Mouse (Mus musculus): ENCODE measurements at regions not wholly inside any gene's neighbourhood (a gene's known extent, or its start where the extent isn't known, plus 50 kb on each side); places are given as distances from the start of the nearest gene placed in this dataset.
"Not testable (repeated sequence)": the region's sequence is repeated elsewhere in the genome, so short reads cannot be mapped to it uniquely, and the experiment has no call there.

DNA sequence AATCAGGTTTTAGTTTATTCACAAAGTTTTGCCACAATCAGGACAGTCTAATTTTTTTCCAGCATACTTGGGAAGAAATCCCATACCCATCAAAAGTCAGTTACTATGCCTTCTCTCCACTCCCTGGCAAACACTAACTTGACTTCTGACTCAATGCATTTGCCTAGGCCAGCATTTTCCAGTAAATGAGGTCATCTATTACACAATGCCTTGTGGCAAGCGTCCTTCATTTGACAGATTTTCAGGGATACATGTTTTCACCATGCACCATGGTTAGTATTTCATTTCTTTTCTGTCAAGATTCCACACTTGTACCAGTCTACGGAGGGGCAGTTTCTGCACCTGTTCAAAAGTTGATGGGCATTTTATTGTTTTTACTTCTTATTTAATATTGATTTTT is 88.4 kb upstream of the Slc2a12 start:
- DNase-seq; H3K36me3 ChIP-seq (ENCODE audit: control insufficient read depth, insufficient read depth, low read length); H3K27ac ChIP-seq (ENCODE audit: insufficient read depth, low read depth, low read length); H3K27me3 ChIP-seq (replicated peaks; ENCODE audit: control insufficient read depth, insufficient read depth, low read length); H3K4me1 ChIP-seq (ENCODE audit: control insufficient read depth, insufficient read depth, low read length); H3K4me3 ChIP-seq (ENCODE audit: insufficient read depth, low read depth, low read length): not testable (repeated sequence)
- 82% methylated on average over 2 of the region's 2 CpGs for WGBS

DNA sequence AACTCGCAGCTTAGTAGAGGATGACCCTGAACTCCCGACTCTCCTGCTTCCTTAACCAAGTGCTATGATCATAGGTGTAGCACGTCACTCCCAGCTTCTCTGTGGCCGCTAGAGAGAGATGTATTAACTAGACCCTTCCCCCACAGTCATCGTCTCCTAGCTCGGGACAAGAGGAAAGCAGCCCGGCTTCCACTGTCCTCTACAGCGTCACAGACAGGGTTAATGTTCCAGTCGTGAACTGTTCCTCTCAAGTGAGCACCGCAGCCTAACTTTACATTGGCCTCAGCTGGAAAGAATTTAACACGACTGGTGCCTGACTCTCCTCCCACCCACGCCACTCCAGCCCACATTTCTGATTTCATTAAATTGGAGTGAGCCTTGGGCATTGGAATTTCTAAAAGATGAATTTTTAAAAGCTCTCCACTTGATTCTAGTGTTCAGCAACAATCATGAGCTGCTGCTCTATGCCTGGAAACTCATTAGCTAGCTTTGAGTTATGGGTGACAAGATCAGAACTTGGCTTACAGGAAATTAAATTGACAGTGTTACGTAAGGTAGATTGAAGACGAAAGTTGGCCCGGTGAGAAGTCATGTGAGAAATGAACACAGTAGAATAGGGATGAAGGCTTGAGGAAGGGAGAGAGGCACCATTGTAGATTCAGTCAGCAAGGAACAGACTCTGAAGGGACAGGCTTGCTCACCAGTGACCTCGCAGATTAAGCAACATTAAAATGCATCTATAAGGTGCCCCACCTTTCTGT is 75.4 kb upstream of the Slc2a12 start:
- DNase-seq = peak; percentile 60
- 25% methylated on average over 16 of the region's 16 CpGs for WGBS
- not testable (repeated sequence) for H3K36me3 ChIP-seq (ENCODE audit: control insufficient read depth, insufficient read depth, low read length); H3K4me3 ChIP-seq (ENCODE audit: insufficient read depth, low read depth, low read length); H3K4me1 ChIP-seq (ENCODE audit: control insufficient read depth, insufficient read depth, low read length); H3K27me3 ChIP-seq (replicated peaks; ENCODE audit: control insufficient read depth, insufficient read depth, low read length); H3K27ac ChIP-seq (ENCODE audit: insufficient read depth, low read depth, low read length)

DNA sequence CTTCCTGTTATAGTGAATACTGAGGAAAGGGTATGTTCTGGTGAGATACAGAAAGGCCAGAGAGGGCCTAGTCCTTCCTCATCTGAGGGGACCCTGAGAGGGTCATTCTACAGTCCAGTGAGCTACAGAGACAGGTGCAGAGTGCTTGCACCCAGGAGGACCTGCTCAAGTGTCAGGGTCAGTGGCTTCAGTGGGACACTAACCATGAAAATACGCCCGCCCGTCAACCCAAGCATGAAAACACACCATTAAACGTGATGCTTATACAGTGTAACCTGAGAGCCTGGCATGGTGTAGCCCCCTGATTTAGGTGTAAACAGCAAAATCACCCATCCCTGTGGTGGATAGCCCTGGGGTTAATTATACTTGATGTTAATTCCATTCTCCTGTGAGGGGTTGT is 70.8 kb upstream of the Slc2a12 start:
- WGBS = 66% methylated on average over 4 of the region's 4 CpGs
- not testable (repeated sequence) for DNase-seq; H3K36me3 ChIP-seq (ENCODE audit: control insufficient read depth, insufficient read depth, low read length); H3K27me3 ChIP-seq (replicated peaks; ENCODE audit: control insufficient read depth, insufficient read depth, low read length); H3K4me3 ChIP-seq (ENCODE audit: insufficient read depth, low read depth, low read length); H3K4me1 ChIP-seq (ENCODE audit: control insufficient read depth, insufficient read depth, low read length); H3K27ac ChIP-seq (ENCODE audit: insufficient read depth, low read depth, low read length)

DNA sequence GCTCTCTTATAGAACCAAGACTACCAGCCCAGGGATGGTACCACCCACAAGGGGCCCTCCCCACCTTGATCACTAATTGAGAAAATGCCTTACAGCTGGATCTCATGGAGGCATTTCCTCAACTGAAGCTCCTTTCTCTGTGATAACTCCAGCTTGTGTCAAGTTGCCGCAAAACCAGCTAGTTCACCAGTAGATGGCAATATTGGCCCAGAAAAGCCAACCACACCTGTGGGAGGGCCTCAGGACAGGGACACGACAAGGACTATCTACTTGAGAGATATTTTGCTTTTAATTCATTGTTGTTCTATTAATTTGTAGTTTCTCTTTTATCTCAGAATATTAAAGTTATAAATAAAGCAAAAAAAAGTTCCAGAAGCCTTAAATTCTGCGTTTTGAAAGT is 65.4 kb upstream of the Slc2a12 start:
- WGBS = 20% methylated on average over 3 of the region's 3 CpGs
- H3K27ac ChIP-seq (ENCODE audit: insufficient read depth, low read depth, low read length); H3K4me3 ChIP-seq (ENCODE audit: insufficient read depth, low read depth, low read length); H3K36me3 ChIP-seq (ENCODE audit: control insufficient read depth, insufficient read depth, low read length); H3K4me1 ChIP-seq (ENCODE audit: control insufficient read depth, insufficient read depth, low read length); H3K27me3 ChIP-seq (replicated peaks; ENCODE audit: control insufficient read depth, insufficient read depth, low read length): not testable (repeated sequence)
- DNase-seq = peak; percentile 67
- TF ChIP-seq CTCF (conservative IDR thresholded peaks at IDR 0.05; ENCODE audit: insufficient read depth, insufficient read length, low read depth, low read length) = peak; percentile 72

DNA sequence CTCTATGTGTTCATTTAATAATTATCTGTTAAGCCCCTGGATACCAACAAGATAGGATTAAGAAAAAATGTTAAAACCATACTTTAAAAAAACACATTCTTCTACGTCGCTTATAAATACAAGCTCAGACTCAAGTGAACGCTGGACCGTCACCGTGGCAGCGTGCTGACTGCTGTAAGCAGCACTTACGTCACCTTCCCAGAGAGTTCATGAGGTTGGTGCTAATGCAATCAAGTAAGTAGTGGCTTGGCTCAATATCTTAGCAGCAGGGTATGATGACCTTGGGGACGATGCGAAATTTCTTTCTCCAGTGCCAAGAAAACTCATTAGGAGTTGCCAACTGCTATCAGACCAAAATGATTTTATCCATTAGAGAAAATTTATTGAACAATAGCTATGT is 63.5 kb upstream of the Slc2a12 start:
- H3K27me3 ChIP-seq (replicated peaks; ENCODE audit: control insufficient read depth, insufficient read depth, low read length); H3K4me3 ChIP-seq (ENCODE audit: insufficient read depth, low read depth, low read length); H3K27ac ChIP-seq (ENCODE audit: insufficient read depth, low read depth, low read length); H3K4me1 ChIP-seq (ENCODE audit: control insufficient read depth, insufficient read depth, low read length); DNase-seq; H3K36me3 ChIP-seq (ENCODE audit: control insufficient read depth, insufficient read depth, low read length): not testable (repeated sequence)
- WGBS = 89% methylated on average over 9 of the region's 9 CpGs

DNA sequence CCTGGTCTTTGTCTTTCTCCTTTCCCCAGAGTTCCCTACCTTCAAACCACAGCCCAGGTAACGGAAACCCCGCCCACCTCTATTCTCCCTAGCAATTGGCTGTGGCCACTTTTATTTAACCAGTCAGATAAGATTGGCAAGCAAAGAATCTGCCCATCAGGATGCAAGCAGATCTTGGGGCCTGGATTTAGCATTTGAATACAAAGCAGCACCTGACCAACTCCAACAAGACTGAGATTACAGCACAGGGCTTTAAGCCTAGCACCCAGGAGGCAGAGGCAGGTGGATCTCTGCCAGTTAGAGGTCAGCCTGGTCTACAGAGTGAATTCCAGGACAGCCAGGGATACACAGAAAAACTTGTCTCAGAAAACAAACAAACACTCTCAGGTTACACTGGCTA is 61.5 kb upstream of the Slc2a12 start:
- DNase-seq; H3K36me3 ChIP-seq (ENCODE audit: control insufficient read depth, insufficient read depth, low read length); H3K27me3 ChIP-seq (replicated peaks; ENCODE audit: control insufficient read depth, insufficient read depth, low read length); H3K27ac ChIP-seq (ENCODE audit: insufficient read depth, low read depth, low read length); H3K4me3 ChIP-seq (ENCODE audit: insufficient read depth, low read depth, low read length); H3K4me1 ChIP-seq (ENCODE audit: control insufficient read depth, insufficient read depth, low read length): not testable (repeated sequence)
- 93% methylated on average over 2 of the region's 2 CpGs for WGBS

DNA sequence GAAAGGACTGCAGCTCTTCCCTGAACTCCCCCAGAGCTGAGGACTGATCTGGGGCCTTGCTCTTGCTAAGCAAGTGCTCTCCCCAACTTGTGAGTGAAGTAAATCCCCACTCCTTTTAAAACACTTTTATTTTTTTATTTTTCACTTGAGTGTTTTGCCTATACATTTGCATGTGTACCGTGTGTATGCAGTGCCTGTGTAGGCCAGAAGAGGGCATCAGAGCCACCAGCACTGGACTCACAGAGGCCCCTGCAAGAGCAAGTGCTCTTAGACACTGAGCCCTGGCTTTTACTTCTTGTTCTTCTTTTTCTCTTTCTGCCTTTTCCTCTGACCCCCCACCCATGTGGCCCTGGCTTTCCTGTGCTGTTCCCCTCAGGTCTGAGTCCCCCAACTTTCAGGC is 56.2 kb upstream of the Slc2a12 start:
- H3K27me3 ChIP-seq (replicated peaks; ENCODE audit: control insufficient read depth, insufficient read depth, low read length); DNase-seq; H3K4me1 ChIP-seq (ENCODE audit: control insufficient read depth, insufficient read depth, low read length); H3K27ac ChIP-seq (ENCODE audit: insufficient read depth, low read depth, low read length); H3K4me3 ChIP-seq (ENCODE audit: insufficient read depth, low read depth, low read length); H3K36me3 ChIP-seq (ENCODE audit: control insufficient read depth, insufficient read depth, low read length): not testable (repeated sequence)
- WGBS = 100% methylated on average over 1 of the region's 1 CpGs

DNA sequence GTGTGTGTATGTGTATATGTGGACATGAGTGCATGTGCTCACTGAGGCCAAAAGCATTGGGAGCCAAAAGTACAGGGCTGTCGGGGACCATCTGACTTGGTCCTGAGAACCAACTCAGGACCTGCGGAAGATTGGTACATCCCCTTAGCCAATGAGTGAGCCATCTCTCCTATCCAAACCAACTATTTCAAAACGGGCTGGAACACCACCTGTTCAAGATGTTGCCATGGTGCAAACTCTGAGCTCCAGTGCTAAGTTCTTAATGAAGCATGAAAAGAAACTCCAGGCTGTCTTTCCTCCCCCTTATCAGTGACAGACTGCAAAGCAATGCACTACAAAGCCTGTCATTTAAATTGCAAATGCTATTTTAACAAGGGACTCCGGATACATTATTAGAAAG is 53.1 kb upstream of the Slc2a12 start:
- WGBS = 31% methylated on average over 4 of the region's 4 CpGs
- H3K27ac ChIP-seq (ENCODE audit: insufficient read depth, low read depth, low read length); H3K4me3 ChIP-seq (ENCODE audit: insufficient read depth, low read depth, low read length); H3K27me3 ChIP-seq (replicated peaks; ENCODE audit: control insufficient read depth, insufficient read depth, low read length); H3K4me1 ChIP-seq (ENCODE audit: control insufficient read depth, insufficient read depth, low read length); DNase-seq; H3K36me3 ChIP-seq (ENCODE audit: control insufficient read depth, insufficient read depth, low read length): not testable (repeated sequence)

DNA sequence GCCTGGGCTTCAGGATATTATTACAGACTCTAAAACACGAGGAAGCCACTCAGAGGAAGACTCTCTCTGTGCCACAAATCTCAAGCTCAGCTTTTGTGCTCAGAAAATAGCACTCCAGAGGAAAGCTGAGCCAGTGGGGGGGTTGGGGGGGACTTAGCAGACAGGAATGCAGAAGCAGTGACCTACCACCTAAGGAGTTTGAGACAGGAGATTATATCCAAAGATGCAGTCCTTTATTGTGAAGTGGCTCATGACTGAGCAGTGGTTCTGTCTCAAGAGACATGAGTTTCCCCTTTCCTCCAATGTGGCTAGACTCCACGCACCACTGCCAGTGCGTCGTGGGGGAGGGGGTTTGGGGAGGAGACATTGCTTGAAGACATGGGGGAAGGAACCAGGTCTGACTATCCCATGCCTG is 52.6 kb upstream of the Slc2a12 start:
- DNase-seq; H3K4me1 ChIP-seq (ENCODE audit: control insufficient read depth, insufficient read depth, low read length); H3K4me3 ChIP-seq (ENCODE audit: insufficient read depth, low read depth, low read length); H3K27ac ChIP-seq (ENCODE audit: insufficient read depth, low read depth, low read length); H3K27me3 ChIP-seq (replicated peaks; ENCODE audit: control insufficient read depth, insufficient read depth, low read length); H3K36me3 ChIP-seq (ENCODE audit: control insufficient read depth, insufficient read depth, low read length): not testable (repeated sequence)
- 26% methylated on average over 4 of the region's 4 CpGs for WGBS

DNA sequence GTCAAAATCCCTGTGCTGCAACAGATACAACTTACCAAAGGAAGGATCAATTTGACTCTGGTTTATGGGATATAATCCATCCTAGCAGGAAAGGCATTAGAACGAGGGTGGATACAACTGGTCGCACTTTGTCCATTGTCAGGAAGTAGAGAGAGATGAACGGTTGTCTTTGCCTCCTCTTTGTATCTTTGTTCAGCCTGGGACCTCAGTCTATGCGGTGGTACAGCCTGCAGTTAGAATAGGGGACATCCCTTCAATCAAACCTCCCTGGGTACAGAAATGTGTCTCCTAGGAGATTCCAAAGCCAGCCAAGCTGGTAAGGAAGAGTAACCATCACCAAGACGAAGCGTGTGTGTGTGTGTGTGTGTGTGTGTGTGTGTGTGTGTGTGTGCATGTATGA is 52.1 kb upstream of the Slc2a12 start:
- not testable (repeated sequence) for H3K4me1 ChIP-seq (ENCODE audit: control insufficient read depth, insufficient read depth, low read length); H3K4me3 ChIP-seq (ENCODE audit: insufficient read depth, low read depth, low read length); DNase-seq; H3K27me3 ChIP-seq (replicated peaks; ENCODE audit: control insufficient read depth, insufficient read depth, low read length); H3K36me3 ChIP-seq (ENCODE audit: control insufficient read depth, insufficient read depth, low read length); H3K27ac ChIP-seq (ENCODE audit: insufficient read depth, low read depth, low read length)
- 85% methylated on average over 6 of the region's 6 CpGs for WGBS
